Comparison of ENCODE assay signal across 23 mouse cellular contexts in genomic region chr8:108402149-108402548, GRCm38 (mm10).
DNase-seq lines count a peak whose midpoint lies in the region; ATAC-seq and TF ChIP-seq lines count a peak whose summit lies in the region.
"Had no signal": no experiment of that assay in that cellular context is flagged by ENCODE, and none has a peak within 500 bp of the region (broad histone marks: within the 10 kb centered on the region; RNA-seq: fewer than 3 reads in every experiment).

No protein-coding gene starts in this region.

- H3K4me1 ChIP-seq in liver, embryonic 11.5 days (replicated peaks; ENCODE audit: control insufficient read depth, insufficient read depth, low read length), result no peaks in the 10 kb centered on the region; the same call in 1 of the 2 replicates
- H3K4me1 ChIP-seq in liver, postnatal 0 days (ENCODE audit: insufficient read depth), result no peaks in the 10 kb centered on the region
- H3K4me1 ChIP-seq: liver, embryonic 15.5 days had no signal

- no peak overlapping the region for H3K4me3 ChIP-seq in liver, embryonic 11.5 days (ENCODE audit: low read depth, low read length)
- H3K4me3 ChIP-seq in liver, postnatal 0 days (ENCODE audit: low read depth, low read length), result no peak overlapping the region
- no peak overlapping the region for H3K4me3 ChIP-seq in gastrocnemius, adult 2 months
- H3K4me3 ChIP-seq: embryonic facial prominence, embryonic 15.5 days; forebrain, embryonic 10.5 days; heart, embryonic 13.5 days; hindbrain, embryonic 15.5 days; limb, embryonic 12.5 days; liver, embryonic 15.5 days had no signal

- WGBS in liver, embryonic 11.5 days, result 58% methylated on average over 9 of the region's 9 CpGs
- WGBS in liver, postnatal 0 days (ENCODE audit: insufficient replicate concordance), result 41% methylated on average over 9 of the region's 9 CpGs

- peak overlapping the region; percentile 31 for H3K4me2 ChIP-seq in liver, embryonic 11.5 days
- peak overlapping the region; percentile 15; the same call in 1 of the 2 replicates for H3K4me2 ChIP-seq in liver, postnatal 0 days (ENCODE audit: low read depth, low read length)
- H3K4me2 ChIP-seq: embryonic facial prominence, embryonic 15.5 days; heart, embryonic 13.5 days; hindbrain, embryonic 15.5 days; limb, embryonic 12.5 days; liver, embryonic 15.5 days; midbrain, embryonic 11.5 days had no signal

- no peak overlapping the region for H3K27ac ChIP-seq in liver, embryonic 11.5 days (ENCODE audit: low read depth, low read length)
- no peak overlapping the region for H3K27ac ChIP-seq in liver, postnatal 0 days (ENCODE audit: low read depth)
- no peak overlapping the region for H3K27ac ChIP-seq in gastrocnemius, adult 2 months
- H3K27ac ChIP-seq: embryonic facial prominence, embryonic 15.5 days; forebrain, embryonic 10.5 days; heart, embryonic 13.5 days; hindbrain, embryonic 15.5 days; limb, embryonic 12.5 days; liver, embryonic 15.5 days; macrophage; stomach, postnatal 0 days had no signal

- intact Hi-C loops in gastrocnemius, adult 2 months (cut with DNase I), result no loop called here

- H3K27me3 ChIP-seq in liver, embryonic 11.5 days (replicated peaks; ENCODE audit: control insufficient read depth, insufficient read depth, low read length), result no peaks in the 10 kb centered on the region
- no peaks in the 10 kb centered on the region for H3K27me3 ChIP-seq in liver, postnatal 0 days (ENCODE audit: insufficient read depth, low read length)
- H3K27me3 ChIP-seq: embryonic facial prominence, embryonic 15.5 days; heart, embryonic 13.5 days; limb, embryonic 12.5 days; liver, embryonic 15.5 days had no signal

- H3K36me3 ChIP-seq in liver, embryonic 11.5 days (ENCODE audit: control insufficient read depth, insufficient read depth, low read length), result no peaks in the 10 kb centered on the region
- H3K36me3 ChIP-seq in liver, postnatal 0 days (replicated peaks; ENCODE audit: insufficient read depth, low read length), result no peaks in the 10 kb centered on the region
- H3K36me3 ChIP-seq: embryonic facial prominence, embryonic 15.5 days; forebrain, embryonic 10.5 days; heart, embryonic 13.5 days; hindbrain, embryonic 15.5 days; limb, embryonic 12.5 days; liver, embryonic 15.5 days had no signal

- no peak for TF ChIP-seq CTCF in liver, postnatal 0 days (IDR thresholded peaks at IDR 0.05; ENCODE audit: low read depth)
- TF ChIP-seq CTCF in gastrocnemius, adult 2 months (IDR thresholded peaks at IDR 0.05), result no peak

- H3K9me3 ChIP-seq in liver, embryonic 11.5 days (ENCODE audit: control insufficient read depth, low read length), result no peaks in the 10 kb centered on the region
- H3K9me3 ChIP-seq in liver, postnatal 0 days (ENCODE audit: low read length), result no peaks in the 10 kb centered on the region
- H3K9me3 ChIP-seq: embryonic facial prominence, embryonic 15.5 days; forebrain, embryonic 10.5 days; heart, embryonic 13.5 days; hindbrain, embryonic 15.5 days; limb, embryonic 12.5 days; liver, embryonic 15.5 days had no signal

- no peak for DNase-seq in liver, embryonic 11.5 days (ENCODE audit: low spot score)
- no peak for DNase-seq in liver
- peak; percentile 9 for DNase-seq in c-Kit-positive CD71-negative TER-119-negative erythroid progenitor cells, embryonic 14.5 days (ENCODE audit: low read depth)
- DNase-seq in liver, postnatal 0 days, result no peak
- peak; percentile 31 for DNase-seq in thymus, postnatal 25 days
- no peak for DNase-seq in layer of hippocampus, adult 8-10 months (ENCODE audit: low spot score in 2 of 2)
- no peak for DNase-seq in gastrocnemius, adult 2 months
- DNase-seq in left cerebral cortex, adult 8-10 months (ENCODE audit: low spot score in 2 of 2), result no peak
- DNase-seq: adrenal gland, adult 2 months; cerebellum, postnatal 10 days; heart, adult 11 months; heart, postnatal 36 days; kidney, adult 11 months; kidney, postnatal 14 days had no signal

- TF ChIP-seq EP300 in liver, postnatal 0 days (IDR thresholded peaks at IDR 0.05; ENCODE audit: low read depth), result no peak

- ATAC-seq in liver, embryonic 11.5 days (replicated peaks; ENCODE audit: low FRiP score), result no peak
- no peak for ATAC-seq in liver, postnatal 0 days

- no peak overlapping the region for H3K9ac ChIP-seq in liver, embryonic 11.5 days (ENCODE audit: low read depth, low read length)
- no peak overlapping the region for H3K9ac ChIP-seq in liver, postnatal 0 days (replicated peaks)
- H3K9ac ChIP-seq: embryonic facial prominence, embryonic 15.5 days; heart, embryonic 13.5 days; hindbrain, embryonic 15.5 days; limb, embryonic 12.5 days; liver, embryonic 15.5 days had no signal

Comparison
In these comparisons a context has a peak if more than half of its experiments do, and no peak if none do; other contexts are left out.
1. DNase-seq: peak in c-Kit-positive CD71-negative TER-119-negative erythroid progenitor cells, embryonic 14.5 days (single experiment) and thymus, postnatal 25 days (single experiment); none in liver, embryonic 11.5 days (single experiment), liver (single experiment), liver, postnatal 0 days (single experiment), layer of hippocampus, adult 8-10 months (0 of 2), gastrocnemius, adult 2 months (single experiment) and left cerebral cortex, adult 8-10 months (0 of 2).